Mouse (Mus musculus): ENCODE results near the gene Cryl1.

DNA sequence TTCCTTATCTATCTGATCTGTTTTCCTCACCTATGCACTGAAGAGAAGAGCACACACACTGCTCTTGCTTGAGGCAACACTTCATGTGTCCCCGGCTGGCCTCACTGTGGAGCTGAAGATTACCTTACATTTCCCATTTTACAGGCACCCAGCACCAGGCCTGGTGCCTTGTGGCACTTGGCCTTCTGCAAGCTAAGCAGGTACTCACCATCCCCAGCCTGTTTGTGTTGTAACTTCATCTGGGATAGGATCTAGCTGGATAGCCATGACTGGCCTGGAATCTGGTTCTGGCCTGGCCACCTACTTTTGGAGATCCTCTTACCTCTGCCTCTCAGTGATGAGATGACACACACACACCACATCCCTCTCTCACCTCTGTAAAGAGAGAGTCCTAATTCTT, 79.5 kb downstream of the Cryl1 start:
- no peak for TF ChIP-seq CTCF (IDR thresholded peaks at IDR 0.05; ENCODE audit: extremely low read depth, insufficient read length, insufficient replicate concordance, low read depth, low read length)
- TF ChIP-seq POLR2A (IDR thresholded peaks at IDR 0.05; ENCODE audit: low read depth, low read length): no peak

Data from small intestine, adult 2 months (tissue).